Mouse (Mus musculus) small intestine, adult 2 months (tissue): ENCODE measurements around the gene Ifi211.

Experiments used
- CTCF ChIP-seq: fragments of 200-500 bp; IDR thresholded peaks from 2 replicates; pipeline ENCODE4 v1.5.1; 2012; ENCODE audit warnings: low read depth, mild to moderate bottlenecking, control low read depth, inconsistent platforms, low read length, moderate library complexity, mixed read lengths; ENCODE audit not compliant: insufficient replicate concordance, insufficient read length; ENCODE audit errors: extremely low read depth
- POLR2A ChIP-seq: fragments of 200-500 bp; IDR thresholded peaks from 2 replicates; pipeline ENCODE4 v1.6.1; 2012; ENCODE audit warnings: low read depth, mild to moderate bottlenecking, control low read depth, inconsistent platforms, low read length, moderate library complexity

GRCm38 (mm10) chr1:173914559-173914958 lies 1.7 kb upstream of the Ifi211 start:
- no peak for TF ChIP-seq POLR2A
- no peak for TF ChIP-seq CTCF
